Mouse (Mus musculus): ENCODE measurements around the gene Purb. TPM values are rescaled to one million over a fixed set of nuclear protein-coding genes. Genes with fewer than 3 reads are reported as not detected.
"Not testable (repeated sequence)": the region's sequence is repeated elsewhere in the genome, so short reads cannot be mapped to it uniquely, and the experiment has no call there.

The Purb gene
- polyA plus RNA-seq, 1 experiment: 33.2 TPM

DNA sequence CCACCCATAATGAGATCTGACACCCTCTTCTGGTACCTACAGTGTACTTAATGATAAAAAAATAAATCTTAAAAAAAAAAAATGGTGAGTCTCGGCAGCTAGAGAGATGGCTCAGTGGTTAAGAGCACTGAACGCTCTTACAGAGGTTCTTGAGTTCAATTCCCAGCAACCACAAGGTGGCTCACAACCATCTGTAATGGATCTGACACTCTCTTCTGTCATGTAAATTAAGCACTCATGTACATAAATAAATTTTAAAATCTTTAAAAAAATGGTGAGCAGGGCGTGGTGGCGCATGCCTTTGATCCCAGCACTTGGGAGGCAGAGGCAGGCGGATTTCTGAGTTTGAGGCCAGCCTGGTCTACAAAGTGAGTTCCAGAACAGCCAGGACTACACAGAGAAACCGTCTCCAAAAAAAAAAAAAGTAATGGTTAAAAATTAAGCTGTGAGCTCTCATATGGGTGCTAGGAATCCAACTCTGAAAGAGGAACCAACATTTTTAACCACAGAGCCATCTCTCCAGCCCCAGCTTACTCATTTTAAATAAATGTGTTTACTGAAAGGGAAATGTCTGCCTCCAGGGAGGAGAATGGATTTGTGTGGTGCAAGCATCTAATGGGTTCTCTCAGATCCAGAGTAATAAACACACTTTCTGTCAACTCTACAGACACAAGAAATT lies 12.4 kb downstream of the Purb start:
- H3ac ChIP-seq (ENCODE audit: control insufficient read depth, insufficient read length): no peak overlapping the region
- peaks cover 18% of the 10 kb centered on the region for H3K36me3 ChIP-seq (ENCODE audit: control insufficient read depth, insufficient read depth)
- H3K4me2 ChIP-seq (ENCODE audit: low read depth): no peak overlapping the region
- TF ChIP-seq TCF3 (IDR thresholded peaks at IDR 0.05; ENCODE audit: insufficient read length, low read depth) (no peak), REST (IDR thresholded peaks at IDR 0.05; ENCODE audit: insufficient read depth, insufficient read length) (no peak), E2F4 (IDR thresholded peaks at IDR 0.05; ENCODE audit: insufficient read depth) (no peak), CEBPB (IDR thresholded peaks at IDR 0.05; ENCODE audit: insufficient read depth, poor library complexity, severe bottlenecking) (no peak), SRF (IDR thresholded peaks at IDR 0.05; ENCODE audit: control insufficient read depth, insufficient read length, low read depth) (no peak), POLR2AphosphoS2 (IDR thresholded peaks at IDR 0.05; ENCODE audit: insufficient read length, low read depth) (no peak), MYOD1 (IDR thresholded peaks at IDR 0.05; ENCODE audit: control insufficient read depth in 1 of 3, insufficient read length in 2 of 3, low read depth in 2 of 3) (no peak), MYOG (IDR thresholded peaks at IDR 0.05; ENCODE audit: control insufficient read depth in 1 of 3, insufficient read depth in 1 of 3, insufficient read length in 2 of 3, low read depth in 2 of 3) (no peak), TCF12 (IDR thresholded peaks at IDR 0.05; ENCODE audit: insufficient read depth, poor library complexity, severe bottlenecking) (no peak), POLR2A (IDR thresholded peaks at IDR 0.05; ENCODE audit: insufficient read length, low read depth) (no peak), USF1 (IDR thresholded peaks at IDR 0.05; ENCODE audit: low read depth) (no peak), MAX (IDR thresholded peaks at IDR 0.05; ENCODE audit: low read depth) (no peak)
- no peaks in the 10 kb centered on the region for H3K27me3 ChIP-seq (ENCODE audit: control insufficient read depth, insufficient read depth, insufficient read length)
- H3K79me2 ChIP-seq (ENCODE audit: control insufficient read depth, insufficient read depth): peaks cover 22% of the 10 kb centered on the region
- no peak overlapping the region for H3K4me3 ChIP-seq

DNA sequence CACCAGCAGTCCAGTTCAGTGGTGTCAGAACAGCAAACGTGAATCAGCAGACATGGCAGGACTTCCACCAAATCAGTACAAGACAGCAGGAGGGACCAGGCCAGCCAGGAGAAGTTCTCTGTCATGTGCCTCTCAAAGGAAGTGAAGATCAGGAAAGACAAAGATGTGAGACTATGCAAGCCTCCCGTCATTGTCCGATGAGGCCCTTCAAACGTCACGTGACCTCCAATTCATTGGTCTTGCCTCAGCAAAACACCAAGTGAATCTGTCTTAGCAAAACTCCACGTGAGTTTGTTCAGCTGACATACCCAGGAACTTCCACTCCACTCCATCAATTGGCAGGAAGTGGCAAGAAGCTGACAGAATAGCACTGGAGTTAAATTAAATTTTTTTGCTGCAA lies 19.6 kb downstream of the Purb start:
- TF ChIP-seq MYOG (IDR thresholded peaks at IDR 0.05; ENCODE audit: control insufficient read depth in 1 of 3, insufficient read depth in 1 of 3, insufficient read length in 2 of 3, low read depth in 2 of 3) (no peak), USF1 (IDR thresholded peaks at IDR 0.05; ENCODE audit: low read depth) (peak; percentile 13)
- Histone ChIP-seq H3ac (ENCODE audit: control insufficient read depth, insufficient read length) (no peak overlapping the region), H3K4me2 (ENCODE audit: low read depth) (no peak overlapping the region), H3K27me3 (ENCODE audit: control insufficient read depth, insufficient read depth, insufficient read length) (no peaks in the 10 kb centered on the region), H3K79me2 (ENCODE audit: control insufficient read depth, insufficient read depth) (no peaks in the 10 kb centered on the region), H3K36me3 (ENCODE audit: control insufficient read depth, insufficient read depth) (no peaks in the 10 kb centered on the region), H3K4me3 (no peak overlapping the region)

- H3K4me3 ChIP-seq; H3K4me2 ChIP-seq (ENCODE audit: low read depth); H3K79me2 ChIP-seq (ENCODE audit: control insufficient read depth, insufficient read depth); H3ac ChIP-seq (ENCODE audit: control insufficient read depth, insufficient read length); H3K27me3 ChIP-seq (ENCODE audit: control insufficient read depth, insufficient read depth, insufficient read length); H3K36me3 ChIP-seq (ENCODE audit: control insufficient read depth, insufficient read depth): not testable (repeated sequence)
Observed at GRCm38 (mm10) chr11:6448155-6448554, 27.6 kb downstream of the Purb start.

DNA sequence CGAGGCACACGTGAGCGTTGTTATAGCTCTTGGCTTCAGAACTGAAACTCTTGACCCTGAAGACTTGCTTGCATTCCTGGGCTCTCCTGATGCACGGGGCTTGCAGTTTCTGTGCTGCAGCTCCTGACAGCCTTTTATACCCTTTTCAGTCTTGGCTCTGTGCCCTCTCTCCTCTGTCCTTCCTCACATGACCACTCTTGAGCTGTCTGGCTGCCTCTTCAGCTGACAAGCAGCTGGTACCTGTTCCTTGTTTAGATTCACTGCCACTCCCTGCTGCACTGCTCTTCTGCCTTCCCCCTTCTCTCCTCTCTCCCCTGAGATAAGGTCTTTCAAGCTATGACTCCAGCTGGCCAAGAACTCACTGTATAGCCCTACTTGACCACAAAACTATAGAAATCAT lies 28.2 kb downstream of the Purb start:
- Histone ChIP-seq H3K36me3 (ENCODE audit: control insufficient read depth, insufficient read depth) (no peaks in the 10 kb centered on the region), H3K4me2 (ENCODE audit: low read depth) (no peak overlapping the region), H3K79me2 (ENCODE audit: control insufficient read depth, insufficient read depth) (peaks cover 14% of the 10 kb centered on the region), H3K4me3 (no peak overlapping the region), H3ac (ENCODE audit: control insufficient read depth, insufficient read length) (no peak overlapping the region), H3K27me3 (ENCODE audit: control insufficient read depth, insufficient read depth, insufficient read length) (no peaks in the 10 kb centered on the region)
- TF ChIP-seq MYOG (IDR thresholded peaks at IDR 0.05; ENCODE audit: control insufficient read depth in 1 of 3, insufficient read depth in 1 of 3, insufficient read length in 2 of 3, low read depth in 2 of 3) (no peak), MYOD1 (IDR thresholded peaks at IDR 0.05; ENCODE audit: control insufficient read depth in 1 of 3, insufficient read length in 2 of 3, low read depth in 2 of 3) (no peak), MAX (IDR thresholded peaks at IDR 0.05; ENCODE audit: low read depth) (no peak)

GRCm38 (mm10) chr11:6445951-6446350 lies 29.8 kb downstream of the Purb start:
- TF ChIP-seq MAX (IDR thresholded peaks at IDR 0.05; ENCODE audit: low read depth) (no peak), MYOD1 (IDR thresholded peaks at IDR 0.05; ENCODE audit: control insufficient read depth in 1 of 3, insufficient read length in 2 of 3, low read depth in 2 of 3) (no peak), MYOG (IDR thresholded peaks at IDR 0.05; ENCODE audit: control insufficient read depth in 1 of 3, insufficient read depth in 1 of 3, insufficient read length in 2 of 3, low read depth in 2 of 3) (no peak), POLR2A (IDR thresholded peaks at IDR 0.05; ENCODE audit: insufficient read length, low read depth) (no peak), E2F4 (IDR thresholded peaks at IDR 0.05; ENCODE audit: insufficient read depth) (no peak), TCF3 (IDR thresholded peaks at IDR 0.05; ENCODE audit: insufficient read length, low read depth) (no peak), REST (IDR thresholded peaks at IDR 0.05; ENCODE audit: insufficient read depth, insufficient read length) (no peak), TCF12 (IDR thresholded peaks at IDR 0.05; ENCODE audit: insufficient read depth, poor library complexity, severe bottlenecking) (no peak)
- H3K27me3 ChIP-seq (ENCODE audit: control insufficient read depth, insufficient read depth, insufficient read length): no peaks in the 10 kb centered on the region

DNA sequence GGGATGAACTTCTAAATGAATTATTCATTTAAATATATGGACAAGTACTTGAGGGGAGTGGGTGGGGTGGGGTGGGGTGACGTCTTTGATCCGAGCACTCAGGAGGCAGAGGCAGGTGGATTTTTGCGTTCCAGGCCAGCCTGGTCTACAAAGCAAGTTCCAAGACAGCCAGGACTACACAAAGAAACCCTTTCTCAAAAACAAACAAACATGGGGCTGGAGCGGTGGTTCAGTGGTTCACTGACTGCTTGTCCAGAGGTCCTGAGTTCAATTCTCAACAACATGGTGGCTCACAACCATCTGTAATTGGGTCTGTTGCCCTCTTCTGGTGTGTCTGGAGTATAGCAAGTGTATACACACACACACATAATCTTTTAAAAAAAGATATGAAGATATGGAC lies 30.3 kb downstream of the Purb start:
- Histone ChIP-seq H3K4me3 (peak overlapping the region; percentile 50), H3K27me3 (ENCODE audit: control insufficient read depth, insufficient read depth, insufficient read length) (no peaks in the 10 kb centered on the region), H3K79me2 (ENCODE audit: control insufficient read depth, insufficient read depth) (peaks cover 34% of the 10 kb centered on the region), H3ac (ENCODE audit: control insufficient read depth, insufficient read length) (no peak overlapping the region), H3K36me3 (ENCODE audit: control insufficient read depth, insufficient read depth) (no peaks in the 10 kb centered on the region), H3K4me2 (ENCODE audit: low read depth) (peak overlapping the region; percentile 95)
- TF ChIP-seq MYOD1 (IDR thresholded peaks at IDR 0.05; ENCODE audit: control insufficient read depth in 1 of 3, insufficient read length in 2 of 3, low read depth in 2 of 3) (no peak), SRF (IDR thresholded peaks at IDR 0.05; ENCODE audit: control insufficient read depth, insufficient read length, low read depth) (no peak)

More at GRCm38 (mm10) chr11:6445951-6446350, 29.8 kb downstream of the Purb start:
- Histone ChIP-seq H3ac (ENCODE audit: control insufficient read depth, insufficient read length) (no peak overlapping the region), H3K4me2 (ENCODE audit: low read depth) (no peak overlapping the region), H3K36me3 (ENCODE audit: control insufficient read depth, insufficient read depth) (no peaks in the 10 kb centered on the region), H3K79me2 (ENCODE audit: control insufficient read depth, insufficient read depth) (peaks cover 29% of the 10 kb centered on the region), H3K4me3 (no peak overlapping the region)

Data from myocyte (in vitro differentiated cells).